Mouse (Mus musculus): Measurements from ENCODE around the gene Fam171b. TPM values are rescaled to one million over a fixed set of nuclear protein-coding genes. Genes with fewer than 3 reads are reported as not detected.
A peak's percentile ranks its signal among the peaks of the same experiment; 100 is the strongest.

Gene Fam171b
- polyA plus RNA-seq, 1 experiment from 2014 or later, result 6.4 TPM

DNA sequence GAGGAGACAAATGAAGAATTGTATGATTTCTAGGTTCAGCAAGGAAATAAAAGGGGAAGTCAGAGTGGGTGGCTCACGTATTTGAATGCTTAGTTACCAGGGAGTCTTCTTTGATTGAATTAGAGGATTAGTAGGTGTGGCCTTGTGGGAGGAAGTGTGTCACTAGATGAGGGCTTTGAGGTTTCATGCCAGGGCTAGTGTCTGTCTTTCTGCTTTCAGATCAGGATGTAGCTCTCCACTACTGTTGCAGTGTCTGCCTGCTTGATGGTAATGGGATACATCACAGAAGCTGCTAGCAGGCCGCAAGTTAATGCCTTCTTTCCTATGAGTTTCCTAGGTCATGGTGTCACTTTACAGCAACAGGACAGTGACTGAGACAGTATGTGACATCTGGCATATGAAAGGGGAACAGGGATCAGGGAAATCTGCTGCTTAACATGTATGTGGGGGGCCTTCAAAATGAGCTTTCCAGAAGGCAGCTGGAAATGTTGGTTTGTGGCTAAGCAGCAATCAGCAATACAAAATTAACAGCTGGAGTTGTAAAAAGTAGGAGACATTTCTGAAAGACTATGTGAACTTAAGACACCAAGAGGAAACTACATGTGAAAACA lies 117.1 kb downstream of the Fam171b start:
- Histone ChIP-seq H3K4me2 (no peak overlapping the region), H3K4me1 (no peaks in the 10 kb centered on the region), H3K36me3 (no peaks in the 10 kb centered on the region), H3K4me3 (replicated peaks) (no peak overlapping the region), H3K27ac (no peak overlapping the region), H3K9ac (no peak overlapping the region), H3K9me3 (replicated peaks) (no peaks in the 10 kb centered on the region), H3K27me3 (no peaks in the 10 kb centered on the region)
- peak; percentile 64 for ATAC-seq (replicated peaks; ENCODE audit: low FRiP score)
- WGBS, result 34% methylated on average over 2 of the region's 2 CpGs

Other genes starting within 250 kb of the Fam171b start
- gene Zc3h15, start 168.2 kb upstream of the Fam171b start, polyA plus RNA-seq (2015; fragmentation: Nextera tagmentation; extraction: Ambion mirVana), result 135 and 160 TPM in 2 replicates
- gene Itgav, start 88.2 kb upstream of the Fam171b start, polyA plus RNA-seq (2015; fragmentation: Nextera tagmentation; extraction: Ambion mirVana), result 101 and 105 TPM in 2 replicates
- not detected in 2 replicates for gene Zswim2, start 128.6 kb downstream of the Fam171b start, polyA plus RNA-seq (2015; fragmentation: Nextera tagmentation; extraction: Ambion mirVana)
- not detected in 2 replicates for gene Gm13698, start 143.1 kb downstream of the Fam171b start, polyA plus RNA-seq (2015; fragmentation: Nextera tagmentation; extraction: Ambion mirVana)
- not detected in 2 replicates for gene Gm13693, start 148.9 kb downstream of the Fam171b start, polyA plus RNA-seq (2015; fragmentation: Nextera tagmentation; extraction: Ambion mirVana)
- not detected in 2 replicates for gene Gm13695, start 154.7 kb downstream of the Fam171b start, polyA plus RNA-seq (2015; fragmentation: Nextera tagmentation; extraction: Ambion mirVana)
- not detected in 2 replicates for gene Gm13696, start 160.5 kb downstream of the Fam171b start, polyA plus RNA-seq (2015; fragmentation: Nextera tagmentation; extraction: Ambion mirVana)
- not detected in 2 replicates for gene Gm13694, start 166.3 kb downstream of the Fam171b start, polyA plus RNA-seq (2015; fragmentation: Nextera tagmentation; extraction: Ambion mirVana)
- gene Gm13697, start 172.1 kb downstream of the Fam171b start, polyA plus RNA-seq (2015; fragmentation: Nextera tagmentation; extraction: Ambion mirVana), result not detected in 2 replicates
- gene Gm13691, start 177.9 kb downstream of the Fam171b start, polyA plus RNA-seq (2015; fragmentation: Nextera tagmentation; extraction: Ambion mirVana), result not detected in 2 replicates